Mouse (Mus musculus): ENCODE data around the gene Intu.

DNA sequence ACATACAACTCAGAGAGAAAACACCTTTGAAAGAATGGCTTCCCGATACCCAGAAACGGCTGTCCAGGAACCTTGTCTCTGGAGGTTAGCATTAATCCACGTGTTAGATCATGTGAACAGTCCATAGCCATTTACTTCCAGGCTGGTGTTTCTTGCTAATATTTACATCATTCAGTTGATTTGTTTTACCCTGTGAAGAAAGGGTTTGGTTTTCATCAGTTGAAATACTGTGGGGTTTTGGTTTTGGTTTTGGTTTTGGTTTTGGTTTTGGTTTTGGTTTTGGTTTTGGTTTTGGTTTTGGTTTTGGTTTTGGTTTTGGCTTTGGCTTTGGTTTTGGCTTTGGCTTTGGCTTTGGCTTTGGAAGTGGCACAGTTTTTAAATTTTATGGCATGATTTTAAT lies 5.0 kb upstream of the Intu start:
- TF ChIP-seq CTCF (IDR thresholded peaks at IDR 0.05; ENCODE audit: low read depth) (no peak), EP300 (IDR thresholded peaks at IDR 0.05; ENCODE audit: low read depth) (no peak)
